Mouse (Mus musculus): ENCODE measurements around the gene 1600014C23Rik.

Gene 1600014C23Rik

DNA sequence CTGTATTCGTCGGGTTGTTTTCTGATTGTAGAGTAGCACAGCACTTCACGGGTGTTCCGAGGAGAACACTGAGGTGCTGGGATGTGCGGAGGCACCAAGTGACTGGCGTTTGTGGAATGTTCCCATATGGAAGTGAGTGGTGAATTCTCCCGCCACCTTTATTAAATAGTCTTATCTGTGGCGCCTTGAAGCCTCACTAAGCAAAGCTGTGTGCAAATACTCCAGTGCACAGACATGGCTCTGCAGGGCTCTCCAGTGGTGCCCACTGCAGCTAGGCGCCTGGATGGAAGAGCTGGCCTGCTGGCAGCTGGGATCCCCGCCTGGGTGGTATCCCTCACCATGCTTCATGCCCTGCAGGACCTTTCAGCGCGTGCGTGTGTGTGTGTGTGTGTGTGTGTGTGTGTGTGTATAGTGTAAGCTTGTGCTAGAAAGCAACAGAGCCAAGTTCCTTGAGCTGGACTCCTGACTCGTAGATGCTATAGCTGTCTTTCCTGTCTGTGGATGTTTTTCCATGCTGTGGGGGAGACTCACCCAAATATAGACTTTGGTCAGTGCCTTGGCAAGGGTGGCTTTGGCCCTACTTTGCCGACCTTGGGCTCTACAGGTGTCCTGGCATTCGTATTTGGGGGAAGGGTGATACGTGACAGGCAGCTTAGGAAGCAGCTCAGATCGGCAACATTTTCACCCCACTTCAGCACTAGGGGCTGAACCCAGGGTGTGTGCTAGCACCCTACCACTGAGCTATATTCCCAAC is 39.7 kb downstream of the 1600014C23Rik start:
- in situ Hi-C loops (cut with MboI, MseI), result no loop called here

DNA sequence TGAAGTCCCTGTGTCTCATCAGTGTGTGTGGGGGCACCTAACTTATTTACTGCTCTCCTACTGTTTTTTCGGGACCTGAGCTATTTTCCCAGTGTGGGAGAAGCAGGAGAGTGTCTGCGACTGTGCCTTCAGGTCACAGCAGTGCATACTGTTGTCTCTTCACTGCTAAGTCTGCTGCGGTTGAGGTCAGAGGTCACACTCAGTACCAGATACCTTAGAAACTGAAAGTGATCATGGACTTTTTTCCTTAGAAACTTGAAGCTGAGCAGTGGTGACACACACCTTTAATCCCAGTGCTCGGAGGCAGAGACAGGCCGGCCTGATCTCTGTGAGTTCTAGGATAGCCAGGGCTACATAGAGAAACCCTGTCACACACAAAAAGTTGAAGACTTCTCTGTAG is 41.5 kb downstream of the 1600014C23Rik start:
- in situ Hi-C loops (cut with MboI, MseI), result no loop called here

DNA sequence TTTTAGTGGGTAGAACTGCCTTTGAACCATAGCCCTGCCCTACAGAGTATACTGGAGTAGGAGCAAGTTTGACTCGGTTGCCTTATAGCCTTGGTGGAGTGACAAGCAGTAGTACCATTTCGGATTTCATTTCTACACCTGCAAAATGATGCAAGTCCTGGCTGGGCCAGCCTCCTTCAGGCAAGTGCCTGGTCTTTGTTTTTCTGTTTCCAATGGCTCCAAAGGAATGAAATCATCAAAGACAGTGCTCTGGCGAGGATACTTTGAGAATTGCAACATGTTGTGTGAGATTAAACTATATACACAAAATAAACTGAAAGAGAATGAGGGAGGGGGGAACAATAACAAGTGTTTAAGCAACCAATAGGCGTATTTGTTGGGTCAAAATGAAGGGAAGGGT is 43.6 kb downstream of the 1600014C23Rik start:
- in situ Hi-C loops (cut with MboI, MseI), result no loop called here

DNA sequence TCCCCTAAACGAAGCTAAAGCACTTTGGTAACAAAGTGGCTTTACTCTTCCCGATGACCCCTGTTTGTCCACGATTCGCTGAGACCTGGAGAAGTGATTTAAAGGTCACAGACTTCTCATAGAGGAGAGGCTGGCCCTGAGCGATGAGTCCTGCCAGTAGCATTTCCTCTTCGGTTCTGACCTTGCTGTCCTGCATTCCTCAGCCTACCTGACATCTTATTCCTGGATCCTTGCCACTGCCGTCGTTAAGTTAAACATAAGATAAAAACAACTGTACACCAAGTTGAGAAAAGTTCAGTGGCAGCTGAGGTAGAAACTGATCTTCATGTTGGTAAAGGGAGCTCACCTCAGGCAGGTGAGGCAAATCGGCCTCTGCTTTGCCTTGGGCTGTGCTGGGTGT is 44.5 kb downstream of the 1600014C23Rik start:
- in situ Hi-C loops (cut with MboI, MseI), result no loop called here

DNA sequence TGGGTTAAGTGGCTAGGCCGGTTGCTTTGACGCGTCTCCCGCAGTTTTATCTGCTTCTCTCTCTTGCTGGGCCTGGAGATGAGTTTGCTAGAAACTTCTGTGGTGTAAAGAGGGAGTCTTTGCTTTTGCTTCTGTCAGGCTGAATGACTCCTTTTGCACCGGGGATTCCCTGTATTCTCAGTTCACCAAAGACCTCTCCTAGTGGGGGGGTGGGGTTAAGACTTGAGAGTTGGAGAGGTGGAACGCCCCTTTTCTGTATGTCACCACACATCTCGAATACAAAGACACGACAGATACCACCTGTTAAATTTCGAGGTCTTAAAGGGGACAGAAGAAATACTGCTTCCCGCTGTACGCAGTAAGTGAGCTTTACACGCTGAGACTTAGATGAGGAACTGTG is 46.9 kb downstream of the 1600014C23Rik start, which contains the start of gene Tmem63b:
Tmem63b (minus strand) TSS at position 190 of the 400 bp plus-strand sequence.
- in situ Hi-C loops (cut with MboI, MseI), result no loop called here

DNA sequence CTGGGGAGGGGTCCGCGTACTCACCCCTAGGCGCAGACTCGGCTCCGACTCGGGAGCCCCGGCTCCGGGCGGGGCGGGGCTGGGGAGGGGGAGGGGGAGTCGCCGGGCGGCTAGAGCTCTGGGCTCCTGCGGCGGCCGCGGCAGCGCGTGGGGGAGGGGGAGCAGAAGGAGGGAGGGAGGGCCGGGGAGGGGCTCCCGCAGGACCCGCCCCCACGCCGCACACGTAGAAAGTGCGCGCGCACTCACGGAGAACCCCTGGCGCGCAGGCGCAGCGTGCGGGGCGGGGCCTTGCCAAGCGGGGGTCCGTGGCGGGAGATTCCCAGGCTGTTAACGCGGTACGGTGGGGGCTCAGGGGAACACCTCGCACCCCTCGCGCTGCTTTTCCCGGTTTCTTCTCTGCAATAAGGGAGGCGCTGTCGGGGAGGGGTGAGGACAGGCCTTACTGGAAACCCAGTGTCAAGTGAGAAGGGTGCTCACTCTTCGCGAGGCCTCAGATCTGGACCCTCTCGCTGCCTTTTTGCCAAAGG is 47.5 kb downstream of the 1600014C23Rik start, which contains the start of gene Mrpl14:
Mrpl14 (plus strand) TSS at position 230 of the 527 bp plus-strand sequence.
- in situ Hi-C loops (cut with MboI, MseI), result no loop called here

DNA sequence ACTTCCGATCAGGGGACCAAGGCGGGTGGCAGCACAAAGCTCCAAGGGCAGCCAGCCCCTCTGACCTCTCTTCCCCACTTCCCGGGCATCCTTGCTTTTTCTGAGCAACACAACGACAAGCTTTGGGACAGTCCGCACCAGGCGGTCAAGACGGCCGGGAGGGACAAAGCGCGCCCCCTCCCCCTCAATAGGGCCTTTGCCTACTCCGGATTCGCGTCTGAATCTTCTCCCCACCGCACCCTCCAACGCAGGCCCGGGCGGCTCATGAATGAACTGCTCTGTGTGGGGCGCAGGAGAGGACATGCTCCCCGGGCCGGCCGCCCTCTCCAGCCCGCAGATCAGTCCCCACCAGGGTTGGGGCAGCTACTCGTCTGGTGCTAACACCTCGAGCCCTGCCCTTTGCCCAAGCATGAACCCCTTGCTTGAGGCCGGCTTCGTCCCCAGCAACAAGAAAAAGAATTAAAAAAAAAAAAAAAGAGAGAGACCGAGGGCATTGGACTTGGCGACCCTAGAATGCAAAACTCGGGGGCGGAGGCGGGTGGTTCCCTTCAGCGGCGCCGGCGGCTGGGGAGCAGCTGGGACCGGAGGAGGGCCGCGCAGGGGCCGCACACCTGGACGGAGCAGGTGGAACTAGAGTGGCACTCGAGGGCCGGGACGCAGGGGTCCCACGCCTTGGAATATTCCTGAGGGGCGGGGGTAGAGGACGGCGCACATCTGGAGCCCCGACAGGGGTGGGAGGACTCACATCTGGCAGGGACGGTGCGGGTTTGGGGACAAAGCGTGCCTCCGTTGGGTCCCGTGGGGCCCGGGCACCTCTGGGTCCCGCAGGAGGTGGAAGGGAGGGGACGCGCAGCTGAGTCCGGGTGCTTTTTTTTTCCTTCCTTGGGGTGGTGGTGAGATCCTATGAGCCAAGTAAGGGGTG is 48.2 kb downstream of the 1600014C23Rik start:
- in situ Hi-C loops (cut with MboI, MseI), result no loop called here

DNA sequence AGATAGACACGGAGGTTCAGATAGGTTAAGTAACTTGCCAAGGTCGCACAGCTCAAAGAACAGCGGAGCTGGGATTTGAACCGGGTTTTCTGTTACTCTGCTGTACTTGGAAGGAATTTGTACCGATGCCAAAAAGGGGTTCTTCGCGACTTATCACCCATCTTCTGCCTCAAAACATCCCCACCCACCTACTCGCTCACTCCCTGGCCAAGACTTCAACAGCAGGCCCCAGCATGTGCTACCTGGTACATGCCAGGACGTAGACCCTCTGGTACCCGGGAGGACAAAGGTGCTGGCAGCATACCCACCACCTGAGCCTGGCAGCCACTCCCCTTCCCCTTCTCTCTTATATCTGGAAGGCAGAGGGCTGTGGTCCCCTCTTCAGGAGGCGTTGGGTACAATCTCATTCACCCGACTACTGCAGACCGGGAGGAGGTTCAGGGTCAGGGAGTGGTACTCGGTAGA is 48.9 kb downstream of the 1600014C23Rik start:
- in situ Hi-C loops (cut with MboI, MseI), result no loop called here

Measured in T-helper 1 cell (primary cell).